Mouse (Mus musculus): ENCODE measurements around the gene Lrp10. TPM values are rescaled to one million over a fixed set of nuclear protein-coding genes. Genes with fewer than 3 reads are reported as not detected.
A peak's percentile ranks its signal among the peaks of the same experiment; 100 is the strongest.

Lrp10 gene
- polyA plus RNA-seq, 1 experiment, result 22.9 TPM

- no peaks in the 10 kb centered on the region for H3K9me3 ChIP-seq (replicated peaks; ENCODE audit: control insufficient read depth, insufficient read depth, low read length, poor library complexity, severe bottlenecking)
- H3K4me1 ChIP-seq (ENCODE audit: control insufficient read depth, insufficient read depth, low read length), result peaks cover 10% of the 10 kb centered on the region
- no peak overlapping the region for H3K9ac ChIP-seq (ENCODE audit: low read depth, poor library complexity, severe bottlenecking)
- no peak overlapping the region for H3K27ac ChIP-seq (ENCODE audit: insufficient read depth, low read length)
- H3K36me3 ChIP-seq (ENCODE audit: control insufficient read depth, insufficient read depth, low read length, poor library complexity, severe bottlenecking), result no peaks in the 10 kb centered on the region
- H3K4me3 ChIP-seq (ENCODE audit: low read depth, low read length), result no peak overlapping the region
- H3K27me3 ChIP-seq (ENCODE audit: control insufficient read depth, insufficient read depth, low read length, poor library complexity, severe bottlenecking), result no peaks in the 10 kb centered on the region
- no peak for TF ChIP-seq CTCF (IDR thresholded peaks at IDR 0.05; ENCODE audit: low read depth, low read length)
- TF ChIP-seq POLR2A (IDR thresholded peaks at IDR 0.05; ENCODE audit: insufficient read depth, low read length), result no peak
- TF ChIP-seq EP300 (IDR thresholded peaks at IDR 0.05; ENCODE audit: insufficient read depth, low read depth, low read length), result no peak
These were observed 23.4 kb upstream of the Lrp10 start for GRCm38 (mm10) chr14:54440538-54440937.

- Histone ChIP-seq H3K27me3 (ENCODE audit: control insufficient read depth, insufficient read depth, low read length, poor library complexity, severe bottlenecking) (no peaks in the 10 kb centered on the region), H3K27ac (ENCODE audit: insufficient read depth, low read length) (no peak overlapping the region), H3K4me3 (ENCODE audit: low read depth, low read length) (no peak overlapping the region), H3K9me3 (replicated peaks; ENCODE audit: control insufficient read depth, insufficient read depth, low read length, poor library complexity, severe bottlenecking) (no peaks in the 10 kb centered on the region), H3K9ac (ENCODE audit: low read depth, poor library complexity, severe bottlenecking) (no peak overlapping the region), H3K4me1 (ENCODE audit: control insufficient read depth, insufficient read depth, low read length) (peaks cover 10% of the 10 kb centered on the region), H3K36me3 (ENCODE audit: control insufficient read depth, insufficient read depth, low read length, poor library complexity, severe bottlenecking) (no peaks in the 10 kb centered on the region)
- no peak for TF ChIP-seq CTCF (IDR thresholded peaks at IDR 0.05; ENCODE audit: low read depth, low read length)
- no peak for TF ChIP-seq POLR2A (IDR thresholded peaks at IDR 0.05; ENCODE audit: insufficient read depth, low read length)
- TF ChIP-seq EP300 (IDR thresholded peaks at IDR 0.05; ENCODE audit: insufficient read depth, low read depth, low read length), result no peak
These were observed 22.6 kb upstream of the Lrp10 start for GRCm38 (mm10) chr14:54441365-54441764.

- Histone ChIP-seq H3K9ac (ENCODE audit: low read depth, poor library complexity, severe bottlenecking) (no peak overlapping the region), H3K9me3 (replicated peaks; ENCODE audit: control insufficient read depth, insufficient read depth, low read length, poor library complexity, severe bottlenecking) (no peaks in the 10 kb centered on the region), H3K4me3 (ENCODE audit: low read depth, low read length) (no peak overlapping the region), H3K27ac (ENCODE audit: insufficient read depth, low read length) (0 out of 2 replicates have a peak overlapping the region, but pooled peaks have one; percentile 7), H3K36me3 (ENCODE audit: control insufficient read depth, insufficient read depth, low read length, poor library complexity, severe bottlenecking) (no peaks in the 10 kb centered on the region), H3K4me1 (ENCODE audit: control insufficient read depth, insufficient read depth, low read length) (peaks cover 10% of the 10 kb centered on the region), H3K27me3 (ENCODE audit: control insufficient read depth, insufficient read depth, low read length, poor library complexity, severe bottlenecking) (no peaks in the 10 kb centered on the region)
- TF ChIP-seq EP300 (IDR thresholded peaks at IDR 0.05; ENCODE audit: insufficient read depth, low read depth, low read length) (no peak), POLR2A (IDR thresholded peaks at IDR 0.05; ENCODE audit: insufficient read depth, low read length) (no peak), CTCF (IDR thresholded peaks at IDR 0.05; ENCODE audit: low read depth, low read length) (no peak)
These were observed 21.4 kb upstream of the Lrp10 start for GRCm38 (mm10) chr14:54442548-54442947.

GRCm38 (mm10) chr14:54443196-54443595, 20.7 kb upstream of the Lrp10 start:
- Histone ChIP-seq H3K4me1 (ENCODE audit: control insufficient read depth, insufficient read depth, low read length) (peaks cover 10% of the 10 kb centered on the region), H3K9me3 (replicated peaks; ENCODE audit: control insufficient read depth, insufficient read depth, low read length, poor library complexity, severe bottlenecking) (no peaks in the 10 kb centered on the region), H3K27me3 (ENCODE audit: control insufficient read depth, insufficient read depth, low read length, poor library complexity, severe bottlenecking) (no peaks in the 10 kb centered on the region), H3K4me3 (ENCODE audit: low read depth, low read length) (peak overlapping the region; percentile 10), H3K36me3 (ENCODE audit: control insufficient read depth, insufficient read depth, low read length, poor library complexity, severe bottlenecking) (no peaks in the 10 kb centered on the region), H3K27ac (ENCODE audit: insufficient read depth, low read length) (0 out of 2 replicates have a peak overlapping the region, but pooled peaks have one; percentile 7), H3K9ac (ENCODE audit: low read depth, poor library complexity, severe bottlenecking) (no peak overlapping the region)
- no peak for TF ChIP-seq EP300 (IDR thresholded peaks at IDR 0.05; ENCODE audit: insufficient read depth, low read depth, low read length)
- TF ChIP-seq POLR2A (IDR thresholded peaks at IDR 0.05; ENCODE audit: insufficient read depth, low read length), result no peak
- no peak for TF ChIP-seq CTCF (IDR thresholded peaks at IDR 0.05; ENCODE audit: low read depth, low read length)

- Histone ChIP-seq H3K27me3 (ENCODE audit: control insufficient read depth, insufficient read depth, low read length, poor library complexity, severe bottlenecking) (no peaks in the 10 kb centered on the region), H3K36me3 (ENCODE audit: control insufficient read depth, insufficient read depth, low read length, poor library complexity, severe bottlenecking) (no peaks in the 10 kb centered on the region), H3K4me1 (ENCODE audit: control insufficient read depth, insufficient read depth, low read length) (peaks cover 10% of the 10 kb centered on the region), H3K27ac (ENCODE audit: insufficient read depth, low read length) (no peak overlapping the region), H3K4me3 (ENCODE audit: low read depth, low read length) (no peak overlapping the region), H3K9ac (ENCODE audit: low read depth, poor library complexity, severe bottlenecking) (no peak overlapping the region), H3K9me3 (replicated peaks; ENCODE audit: control insufficient read depth, insufficient read depth, low read length, poor library complexity, severe bottlenecking) (no peaks in the 10 kb centered on the region)
- TF ChIP-seq CTCF (IDR thresholded peaks at IDR 0.05; ENCODE audit: low read depth, low read length) (no peak), POLR2A (IDR thresholded peaks at IDR 0.05; ENCODE audit: insufficient read depth, low read length) (no peak), EP300 (IDR thresholded peaks at IDR 0.05; ENCODE audit: insufficient read depth, low read depth, low read length) (no peak)
These were observed 20.0 kb upstream of the Lrp10 start for GRCm38 (mm10) chr14:54443712-54444618.

GRCm38 (mm10) chr14:54445476-54445875, 18.5 kb upstream of the Lrp10 start:
- no peaks in the 10 kb centered on the region for H3K9me3 ChIP-seq (replicated peaks; ENCODE audit: control insufficient read depth, insufficient read depth, low read length, poor library complexity, severe bottlenecking)
- H3K4me1 ChIP-seq (ENCODE audit: control insufficient read depth, insufficient read depth, low read length), result peaks cover 10% of the 10 kb centered on the region
- H3K9ac ChIP-seq (ENCODE audit: low read depth, poor library complexity, severe bottlenecking), result no peak overlapping the region
- no peaks in the 10 kb centered on the region for H3K27me3 ChIP-seq (ENCODE audit: control insufficient read depth, insufficient read depth, low read length, poor library complexity, severe bottlenecking)
- no peaks in the 10 kb centered on the region for H3K36me3 ChIP-seq (ENCODE audit: control insufficient read depth, insufficient read depth, low read length, poor library complexity, severe bottlenecking)
- TF ChIP-seq POLR2A (IDR thresholded peaks at IDR 0.05; ENCODE audit: insufficient read depth, low read length), result no peak
- TF ChIP-seq CTCF (IDR thresholded peaks at IDR 0.05; ENCODE audit: low read depth, low read length), result no peak
- no peak for TF ChIP-seq EP300 (IDR thresholded peaks at IDR 0.05; ENCODE audit: insufficient read depth, low read depth, low read length)
- no peak overlapping the region for H3K4me3 ChIP-seq (ENCODE audit: low read depth, low read length)
- no peak overlapping the region for H3K27ac ChIP-seq (ENCODE audit: insufficient read depth, low read length)
